Mouse (Mus musculus): ENCODE measurements around the gene Zfp128.
"Not testable (repeated sequence)": the region's sequence is repeated elsewhere in the genome, so short reads cannot be mapped to it uniquely, and the experiment has no call there.

Zfp128 gene

DNA sequence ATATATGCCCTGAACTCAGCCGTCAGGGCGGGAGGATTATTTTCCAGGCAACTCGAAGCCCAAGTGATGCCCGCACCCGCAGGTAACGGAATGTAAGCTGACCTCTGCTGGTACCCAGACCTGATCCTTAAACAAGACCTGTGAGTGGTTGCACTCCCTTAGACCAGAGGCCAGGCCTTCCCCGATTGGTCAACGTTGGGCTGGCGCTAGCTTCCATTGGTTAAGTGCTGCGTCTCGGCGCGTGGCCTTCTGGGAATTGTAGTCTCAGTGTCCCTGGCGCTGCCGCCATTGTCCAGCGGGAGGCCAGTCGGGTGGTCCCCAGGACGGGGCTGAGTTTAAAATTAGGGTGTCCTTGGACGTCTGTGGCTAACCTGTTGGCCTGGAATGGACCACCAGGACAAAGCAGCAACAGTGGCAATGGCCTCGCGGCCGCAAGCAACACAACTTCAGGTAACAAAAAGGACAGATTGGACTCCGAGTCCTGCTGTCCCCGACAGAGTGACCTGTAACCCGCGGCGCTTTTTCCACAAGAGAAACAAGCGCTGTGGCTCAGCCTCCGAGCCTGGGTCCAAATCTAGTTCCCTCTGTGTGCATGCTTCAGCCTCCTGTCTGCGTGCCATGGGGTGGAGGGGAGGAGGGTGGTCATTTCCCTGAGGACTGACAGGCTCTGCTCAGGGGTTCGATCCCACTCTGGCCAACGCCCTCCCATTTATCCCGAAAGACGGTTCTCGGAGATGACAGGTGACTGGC is at the start of gene Zfp128:
Zfp128 (plus strand) TSS at position 267 of the 750 bp plus-strand sequence.
- peak; percentile 83 for DNase-seq (ENCODE audit: extremely low read depth, insufficient read length, low spot score)

DNA sequence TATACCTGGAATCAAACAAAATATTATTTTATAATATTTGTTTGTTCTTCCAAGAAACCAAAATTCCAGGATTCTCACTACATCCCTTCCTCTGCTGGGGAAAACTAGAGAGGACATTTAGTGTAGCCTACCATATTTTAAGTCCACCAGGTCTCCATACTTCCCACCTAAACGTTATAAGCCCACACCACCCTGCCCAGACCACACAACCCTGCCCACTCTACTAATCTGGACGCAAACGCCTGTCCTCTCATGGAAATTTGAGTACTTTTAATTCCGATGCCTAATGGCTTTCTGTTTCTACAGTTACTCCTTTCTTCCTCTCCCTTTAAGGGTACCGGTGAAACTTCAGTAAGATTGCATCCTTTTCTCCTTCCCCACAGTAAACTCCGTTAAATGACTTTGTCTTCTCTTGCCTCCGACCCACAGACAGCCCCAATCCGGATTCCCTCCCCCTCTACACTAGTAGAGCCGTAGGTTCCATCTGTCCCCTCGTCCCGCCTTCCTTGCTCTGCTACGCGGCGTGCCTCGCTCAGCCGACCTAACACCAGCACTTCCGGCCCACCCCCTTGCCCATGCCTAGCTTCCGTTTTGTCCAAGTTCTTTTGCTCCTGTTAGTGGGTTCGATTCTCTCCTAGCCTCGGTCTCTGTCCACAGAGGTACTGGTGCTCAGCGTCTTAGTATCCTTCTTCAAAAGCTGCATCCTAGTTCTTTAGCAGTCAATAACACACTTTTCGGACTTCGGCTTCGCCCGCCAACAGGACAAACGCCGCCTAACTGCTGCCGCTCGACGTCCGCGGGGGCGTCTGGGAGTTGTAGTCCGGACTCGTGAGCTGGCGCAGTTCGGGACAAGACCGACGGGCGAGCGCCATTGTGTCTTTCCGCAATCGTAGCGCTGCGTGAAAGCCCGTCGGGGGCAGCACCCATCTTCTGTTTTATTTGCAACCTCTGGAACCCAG is 46.5 kb upstream of the Zfp128 start, which contains the start of gene Zfp110:
Zfp110 (plus strand) TSS at position 600 of the 959 bp plus-strand sequence.
- DNase-seq (ENCODE audit: extremely low read depth, insufficient read length, low spot score) = peak; percentile 88

DNA sequence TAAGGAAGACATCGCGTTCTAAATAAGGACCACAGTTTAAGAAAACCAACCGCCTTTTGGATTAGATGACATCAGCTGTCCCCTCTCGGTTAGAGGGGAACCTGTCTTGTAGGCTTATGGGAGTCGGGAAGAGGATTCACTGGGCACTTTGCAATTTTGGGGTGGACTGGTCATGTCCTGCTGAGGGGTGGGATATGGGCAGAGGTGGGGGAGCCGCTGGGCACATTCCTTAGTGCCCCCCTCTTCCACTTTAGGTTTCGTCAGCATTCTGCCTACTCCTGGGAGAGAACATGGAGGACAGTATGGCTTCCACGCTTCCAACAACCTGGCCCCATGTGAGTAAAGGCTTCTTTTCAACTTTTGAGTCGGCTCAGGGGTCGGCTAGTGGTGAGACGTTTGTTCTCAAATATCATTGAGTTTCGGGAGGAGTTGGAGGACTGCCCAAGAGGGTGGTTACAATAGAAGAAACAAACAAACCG is 45.7 kb upstream of the Zfp128 start:
- DNase-seq (ENCODE audit: extremely low read depth, insufficient read length, low spot score) = no peak

DNA sequence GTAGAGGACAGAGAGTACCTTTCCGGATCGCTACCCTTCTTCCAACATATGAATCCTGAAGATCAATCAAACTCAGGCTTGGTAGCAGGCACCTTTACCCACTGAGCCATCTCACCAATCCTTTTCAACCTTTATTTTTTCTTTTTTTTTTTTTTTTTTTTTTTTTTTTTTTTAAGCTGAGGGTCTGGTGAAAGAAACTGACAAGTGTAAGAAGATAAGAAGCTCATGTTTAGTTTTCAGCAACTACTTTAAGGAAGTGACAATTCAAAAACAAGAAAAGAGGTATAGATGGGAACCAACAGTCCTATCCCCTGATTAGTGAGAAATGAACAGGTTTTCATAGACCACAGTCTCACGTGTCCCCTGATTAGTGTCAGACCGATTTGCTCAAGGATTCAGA is 45.2 kb upstream of the Zfp128 start:
- no peak for DNase-seq (ENCODE audit: extremely low read depth, insufficient read length, low spot score)

DNA sequence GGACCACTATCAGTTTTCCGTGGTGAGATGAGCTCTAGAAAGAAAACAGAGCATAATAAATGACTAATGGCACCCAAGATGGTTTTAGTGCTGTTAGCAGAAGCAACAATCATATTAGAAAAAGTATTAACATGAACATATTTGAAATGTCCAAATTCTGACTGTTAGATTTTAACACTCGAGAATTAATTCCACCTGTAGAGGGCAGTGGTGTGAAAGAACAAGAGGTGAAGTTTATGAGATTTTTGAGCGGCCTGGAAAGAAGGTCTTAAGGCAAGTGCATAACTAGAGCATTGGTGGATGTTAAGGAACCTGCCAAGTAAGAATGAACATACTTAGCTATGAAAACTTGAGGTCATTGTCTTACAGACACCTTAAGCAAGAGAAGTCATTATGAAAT is 6.7 kb upstream of the Zfp128 start:
- DNase-seq (ENCODE audit: extremely low read depth, insufficient read length, low spot score) = no peak

DNA sequence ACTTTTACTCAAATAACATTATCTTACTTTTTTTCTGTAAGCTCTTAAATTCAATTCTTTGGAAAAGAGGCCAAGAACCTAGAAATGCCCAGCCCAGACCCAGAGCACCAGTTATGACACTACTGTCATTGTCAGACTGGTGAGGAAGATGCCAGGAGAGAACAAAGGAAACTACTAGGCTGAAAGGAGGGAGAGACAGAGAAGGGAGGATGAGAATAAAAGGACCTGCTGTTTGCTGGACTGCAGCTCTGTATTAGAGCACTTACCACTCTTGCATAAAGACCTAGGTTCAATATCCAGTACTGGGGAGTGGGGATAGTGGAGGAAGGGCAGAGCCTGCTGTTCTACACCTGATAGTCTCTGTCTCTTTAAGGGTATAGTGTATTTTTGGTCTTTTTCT is 941 bp upstream of the Zfp128 start:
- DNase-seq (ENCODE audit: extremely low read depth, insufficient read length, low spot score) = no peak

DNA sequence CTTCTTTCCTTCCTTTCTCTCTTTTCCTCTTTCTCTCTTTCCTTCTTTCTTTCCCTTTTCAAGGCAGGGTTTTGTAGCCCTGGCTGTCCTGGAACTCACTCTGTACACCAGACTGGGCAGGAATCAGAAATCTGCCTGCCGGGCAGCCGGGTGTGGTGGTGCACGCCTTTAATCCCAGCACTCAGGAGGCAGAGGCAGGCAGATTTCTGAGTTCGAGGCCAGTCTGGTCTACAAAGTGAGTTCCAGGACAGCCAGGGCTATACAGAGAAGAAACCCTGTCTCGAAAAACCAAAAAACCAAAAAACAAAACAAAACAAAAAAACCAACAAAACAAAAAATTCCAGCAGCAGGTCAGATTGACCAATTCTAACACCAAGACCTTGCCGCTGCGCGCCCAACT is 480 bp upstream of the Zfp128 start:
- not testable (repeated sequence) for DNase-seq (ENCODE audit: extremely low read depth, insufficient read length, low spot score)

DNA sequence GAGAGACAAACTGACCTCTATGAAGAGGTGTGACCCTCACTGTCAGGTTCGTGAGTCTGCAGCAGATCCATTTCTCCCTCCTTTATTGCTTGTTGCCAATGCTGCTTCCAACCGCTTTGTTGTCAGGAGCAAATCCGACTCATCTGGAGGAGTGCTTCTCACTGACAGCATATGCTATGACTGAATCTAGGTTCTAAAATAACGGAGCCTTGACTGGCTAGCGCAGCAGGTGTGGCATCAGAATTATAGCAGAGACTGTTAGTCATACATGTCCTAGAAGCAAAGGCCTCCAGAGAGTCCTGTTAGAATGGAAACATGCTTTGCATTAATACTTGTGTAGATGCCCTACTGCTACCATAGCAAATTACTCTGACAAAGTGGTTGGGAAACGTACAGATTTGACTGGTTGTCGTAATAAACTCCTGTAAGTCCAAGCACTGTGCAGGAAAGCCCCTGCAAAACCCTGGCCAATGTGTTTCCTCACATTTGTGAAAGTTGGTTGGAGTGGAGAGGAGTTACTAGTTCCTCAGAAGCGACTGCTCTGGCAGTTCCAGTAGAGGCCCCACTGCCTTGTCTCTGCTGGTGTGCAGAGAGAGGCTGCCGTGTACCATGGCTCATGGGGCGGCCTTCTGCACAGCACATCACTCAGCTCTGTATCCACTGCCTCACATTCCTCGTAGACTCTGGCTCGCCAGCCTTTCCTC is 5.7 kb downstream of the Zfp128 start:
- DNase-seq (ENCODE audit: extremely low read depth, insufficient read length, low spot score) = no peak

DNA sequence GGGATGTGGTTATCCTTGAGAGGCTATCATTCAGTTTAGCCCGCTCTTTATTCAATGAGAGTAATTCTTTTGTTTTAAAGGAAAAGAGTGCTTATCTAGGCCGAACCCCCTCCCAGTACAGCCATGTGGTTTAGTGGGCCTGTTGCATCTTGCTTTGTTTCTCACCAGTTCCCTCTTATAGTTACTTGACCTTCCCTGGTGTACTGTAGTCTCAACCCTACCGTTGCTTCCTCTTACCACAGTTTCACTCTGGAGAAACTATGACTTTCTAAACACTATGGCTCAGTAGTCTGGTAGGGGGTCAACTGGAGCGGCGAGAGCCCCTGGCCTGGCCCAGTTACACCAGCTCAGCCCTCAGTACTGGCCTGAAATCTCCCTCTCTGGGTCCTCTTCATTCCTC is 6.6 kb downstream of the Zfp128 start:
- no peak for DNase-seq (ENCODE audit: extremely low read depth, insufficient read length, low spot score)

DNA sequence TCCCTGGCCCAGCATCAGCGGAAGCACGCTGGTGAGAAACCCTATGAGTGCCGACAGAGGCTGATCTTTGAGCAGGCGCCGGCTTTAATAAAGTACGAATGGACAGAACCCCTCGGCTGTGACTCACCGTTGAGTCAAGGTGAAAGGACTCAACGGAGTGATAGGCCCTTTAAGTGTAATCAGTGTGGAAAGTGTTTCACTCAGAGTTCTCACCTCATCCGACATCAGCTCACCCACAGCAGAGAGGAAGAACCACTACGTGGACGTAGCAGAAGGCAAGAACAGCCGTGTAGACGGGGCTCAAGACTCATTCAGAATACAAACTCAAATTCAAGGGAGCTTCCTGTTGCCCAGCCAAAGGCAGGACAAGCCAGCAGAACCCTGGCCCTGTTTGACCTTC is 10.0 kb downstream of the Zfp128 start:
- DNase-seq (ENCODE audit: extremely low read depth, insufficient read length, low spot score) = no peak

DNA sequence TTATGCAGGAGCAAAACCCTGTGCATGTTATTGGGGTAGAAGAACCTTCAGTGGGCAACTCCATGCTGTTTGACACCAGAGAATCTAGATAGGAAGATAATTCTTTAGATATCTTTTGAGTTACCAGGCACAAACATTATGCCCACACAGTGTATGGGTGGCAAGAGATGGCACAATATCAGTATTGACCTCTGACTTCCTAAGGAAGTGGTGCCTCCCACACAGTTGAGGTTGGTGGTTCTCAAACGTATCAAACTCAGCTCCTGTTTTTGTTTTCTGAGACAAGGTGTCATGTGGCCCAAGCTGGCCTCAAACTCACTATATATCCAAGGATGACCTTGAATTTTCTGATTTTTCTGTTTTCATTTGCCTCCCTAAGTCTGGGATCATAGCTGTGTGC is 10.4 kb downstream of the Zfp128 start:
- no peak for DNase-seq (ENCODE audit: extremely low read depth, insufficient read length, low spot score)

DNA sequence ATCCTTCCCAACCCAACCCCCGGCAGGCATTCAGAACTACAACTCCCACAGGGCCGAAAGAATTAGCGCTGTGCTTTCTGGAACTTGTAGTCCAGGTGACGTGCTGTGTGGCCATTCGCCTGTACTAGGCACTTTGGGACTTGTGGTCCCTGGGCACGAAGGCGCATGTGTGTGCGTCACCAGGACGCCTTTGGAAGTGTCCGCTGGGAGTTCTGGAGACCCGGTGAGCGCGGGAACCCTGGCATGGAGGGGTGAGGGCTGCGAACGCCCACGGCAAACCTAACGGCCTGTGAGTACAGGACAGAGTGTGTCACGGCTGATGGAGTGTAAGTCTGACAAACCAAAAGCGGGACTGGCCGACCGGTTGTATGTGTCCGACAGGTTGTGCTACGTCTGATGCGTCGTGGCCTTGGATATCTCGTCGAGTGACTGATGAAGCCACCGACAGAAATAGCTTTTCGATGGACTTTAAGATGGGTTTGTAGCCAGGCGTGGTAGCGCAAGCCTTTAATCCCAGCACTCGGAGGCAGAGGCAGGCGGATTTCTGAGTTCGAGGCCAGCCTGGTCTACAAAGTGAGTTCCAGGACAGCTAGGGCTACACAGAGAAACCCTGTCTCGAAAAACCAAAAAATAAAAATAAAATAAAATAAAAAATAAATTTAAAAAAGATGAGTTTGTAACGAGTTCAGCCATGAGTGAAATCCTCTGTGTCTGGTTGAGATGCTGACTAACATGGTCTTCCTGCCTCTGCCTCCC is 16.9 kb downstream of the Zfp128 start, which contains the start of gene Zscan22:
Zscan22 (plus strand) TSS at position 161 of the 756 bp plus-strand sequence.
- DNase-seq (ENCODE audit: extremely low read depth, insufficient read length, low spot score) = peak; percentile 86

DNA sequence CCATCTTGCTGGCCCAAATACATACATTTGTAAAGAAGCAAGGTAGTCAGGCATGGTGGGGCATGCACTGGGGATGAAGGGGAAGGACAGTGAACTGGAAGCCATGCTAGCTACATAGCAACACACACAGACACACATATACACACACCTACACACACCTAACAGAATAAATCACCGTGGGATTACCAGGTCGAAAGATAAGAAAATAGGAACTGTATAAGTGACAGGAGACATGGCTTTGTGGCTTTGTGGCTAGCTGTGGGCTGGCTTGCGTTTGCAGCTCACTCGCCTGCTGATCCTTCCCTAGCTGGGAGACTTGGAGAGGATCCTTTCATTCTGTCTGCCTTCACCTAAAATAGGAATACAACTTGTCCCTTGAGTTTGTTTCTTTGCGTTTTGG is 20.5 kb downstream of the Zfp128 start:
- no peak for DNase-seq (ENCODE audit: extremely low read depth, insufficient read length, low spot score)

DNA sequence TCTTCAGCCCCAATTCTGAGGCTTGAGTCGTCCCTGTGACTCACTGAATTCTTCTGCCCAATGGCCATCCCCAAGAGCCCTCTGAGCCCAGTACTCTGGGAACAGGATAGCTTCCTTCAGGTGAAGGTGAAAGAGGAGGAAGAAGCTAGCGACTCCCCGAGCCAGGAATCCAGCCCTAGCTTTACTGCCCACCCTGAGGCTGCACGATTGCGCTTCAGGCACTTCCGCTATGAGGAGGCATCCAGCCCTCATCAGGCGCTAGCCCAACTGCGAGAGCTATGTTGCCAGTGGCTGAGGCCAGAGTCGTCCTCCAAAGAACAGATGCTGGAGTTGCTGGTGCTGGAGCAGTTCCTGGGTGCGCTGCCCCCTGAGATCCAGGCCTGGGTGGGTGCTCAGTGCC is 22.6 kb downstream of the Zfp128 start:
- DNase-seq (ENCODE audit: extremely low read depth, insufficient read length, low spot score) = no peak

DNA sequence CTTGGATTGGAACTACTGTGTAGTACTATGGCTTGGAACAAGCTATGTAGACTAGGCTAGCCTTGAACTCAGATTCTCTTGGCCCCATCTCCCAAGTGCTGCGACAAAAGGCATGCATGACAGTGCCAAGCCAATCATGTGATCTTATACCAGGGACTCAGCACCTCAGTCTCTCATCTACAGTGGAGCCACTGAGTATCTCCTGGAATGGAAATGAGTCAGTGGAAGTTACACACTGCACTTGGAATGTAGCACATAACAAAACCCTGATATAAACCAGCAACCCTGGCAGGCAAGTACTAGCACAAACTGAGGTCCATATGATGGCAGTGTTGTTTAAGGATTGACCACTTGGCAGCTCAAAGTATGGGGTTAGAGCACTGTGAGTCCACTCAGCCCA is 24.2 kb downstream of the Zfp128 start:
- DNase-seq (ENCODE audit: extremely low read depth, insufficient read length, low spot score) = no peak

DNA sequence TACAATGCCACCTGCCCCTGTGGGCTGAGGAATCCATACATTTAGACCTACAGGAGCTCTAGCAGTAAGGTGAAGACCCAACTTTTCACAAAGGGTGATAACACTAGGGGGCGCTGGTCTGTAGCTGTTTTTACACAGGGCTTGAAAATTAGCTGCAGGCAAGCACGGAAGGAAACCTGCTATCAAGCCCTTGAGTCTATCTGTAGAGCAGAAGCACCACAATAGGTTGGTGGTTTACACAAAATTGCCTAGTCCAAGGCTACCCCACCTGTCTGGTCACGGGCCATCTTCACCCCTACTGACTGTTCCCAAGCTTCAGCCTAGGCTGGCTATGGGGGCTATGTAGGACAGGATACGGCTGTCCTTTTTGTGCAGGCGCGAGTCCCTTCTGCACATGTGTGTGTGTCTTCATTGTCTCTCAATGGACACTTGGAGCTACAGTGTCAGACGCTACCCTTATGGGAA is 28.6 kb downstream of the Zfp128 start:
- no peak for DNase-seq (ENCODE audit: extremely low read depth, insufficient read length, low spot score)

DNA sequence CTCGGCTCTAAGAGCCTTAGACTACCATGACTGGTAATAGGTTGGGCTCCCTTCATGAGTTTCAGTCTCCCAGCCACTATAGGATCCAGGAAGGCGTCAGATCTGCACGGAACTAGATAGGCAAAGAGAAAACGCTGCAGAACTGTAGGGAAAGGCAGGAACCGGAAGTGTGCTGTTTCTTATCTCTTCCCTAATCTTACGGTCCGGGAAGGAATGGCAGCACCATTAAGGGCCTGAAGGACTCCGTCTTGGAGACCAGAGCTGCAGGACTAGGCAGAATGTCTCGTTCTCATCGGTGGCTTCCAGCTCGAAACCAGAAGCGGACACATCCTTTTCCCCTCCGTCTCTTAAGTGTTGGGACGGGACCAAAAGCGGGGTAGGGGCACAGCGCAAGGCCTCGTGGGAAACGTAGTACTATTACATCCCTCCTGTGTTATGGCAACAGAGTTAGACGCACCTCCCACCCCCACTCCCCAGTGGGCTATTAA is 29.2 kb downstream of the Zfp128 start:
- no peak for DNase-seq (ENCODE audit: extremely low read depth, insufficient read length, low spot score)

DNA sequence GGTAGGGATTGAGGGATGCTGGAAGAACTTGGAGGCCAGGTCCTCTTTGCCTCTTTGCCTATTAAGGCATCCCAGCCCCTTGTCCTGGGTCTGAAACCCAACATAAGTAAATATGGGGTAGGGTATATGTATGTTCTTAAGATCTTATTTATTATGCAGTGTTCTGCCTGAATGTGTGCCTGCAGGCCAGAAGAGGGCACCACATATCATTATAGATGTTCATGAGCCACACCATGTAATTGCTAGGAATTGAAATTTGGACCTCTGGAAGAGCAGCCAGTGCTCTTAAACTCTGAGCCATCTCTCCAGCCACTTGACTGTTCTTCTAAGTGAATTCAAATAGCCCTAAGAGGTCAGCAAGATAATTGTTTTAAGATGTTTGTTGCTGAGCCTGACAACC is 32.6 kb downstream of the Zfp128 start:
- DNase-seq (ENCODE audit: extremely low read depth, insufficient read length, low spot score) = no peak

DNA sequence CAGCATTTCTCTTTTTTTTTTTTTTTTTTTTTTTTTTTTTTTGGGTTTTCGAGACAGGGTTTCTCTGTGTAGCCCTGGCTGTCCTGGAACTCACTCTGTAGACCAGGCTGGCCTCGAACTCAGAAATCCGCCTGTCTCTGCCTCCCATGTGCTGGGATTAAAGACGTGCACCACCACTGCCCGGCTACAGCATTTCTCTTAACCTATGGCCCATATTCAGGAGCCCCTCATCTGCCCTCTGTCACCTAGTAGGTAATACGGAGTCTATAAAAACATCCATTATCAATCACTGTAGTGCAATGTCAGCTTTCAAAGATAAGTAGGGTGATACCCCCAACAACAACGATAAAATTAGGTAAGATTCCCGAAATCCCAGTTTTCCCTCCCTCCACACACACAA is 39.5 kb downstream of the Zfp128 start:
- DNase-seq (ENCODE audit: extremely low read depth, insufficient read length, low spot score) = not testable (repeated sequence)

DNA sequence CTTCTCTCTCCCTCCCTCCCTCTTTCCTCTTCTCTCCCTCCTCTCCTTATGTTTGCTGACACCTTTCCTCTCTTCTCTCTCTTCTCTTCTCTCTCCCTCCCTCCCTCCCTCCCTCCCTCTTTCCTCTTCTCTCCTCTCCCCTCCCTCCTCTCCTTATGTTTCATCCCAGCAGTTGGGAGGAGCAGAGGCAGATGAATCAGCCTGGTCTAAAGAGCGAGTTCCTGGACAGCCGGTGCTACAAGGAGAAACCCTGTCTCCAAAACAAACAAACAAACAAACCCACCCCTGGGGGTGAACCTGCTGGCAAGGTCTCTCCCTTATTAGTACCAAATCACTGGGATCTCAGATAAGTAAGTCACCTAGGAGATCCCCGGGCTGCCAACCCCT is 40.3 kb downstream of the Zfp128 start:
- no peak for DNase-seq (ENCODE audit: extremely low read depth, insufficient read length, low spot score)
